Mouse (Mus musculus) frontal cortex, adult 2 months (tissue): ENCODE results near the gene Gm20721. TPM values are rescaled to one million over a fixed set of nuclear protein-coding genes. Genes with fewer than 3 reads are reported as not detected.
"Not testable (repeated sequence)": the region's sequence is repeated elsewhere in the genome, so short reads cannot be mapped to it uniquely, and the experiment has no call there.

ENCODE experiments used
- DNase-seq, 2 experiments: peaks; one replicate each; pipeline ENCODE4 v3.0.0; 2022; ENCODE audit warnings: low spot score in 1 of 2; ENCODE audit errors: extremely low spot score in 1 of 2
- polyA plus RNA-seq: library from polyadenylated mRNA; depleted of rRNA; stranded (reverse); fragments of >200 nt; gene quantifications from 2 replicates; pipeline ENCODE4 v1.2.3, GENCODE M21; 2012

Gm20721 gene
- polyA plus RNA-seq, 1 experiment, result 7.7 TPM

DNA sequence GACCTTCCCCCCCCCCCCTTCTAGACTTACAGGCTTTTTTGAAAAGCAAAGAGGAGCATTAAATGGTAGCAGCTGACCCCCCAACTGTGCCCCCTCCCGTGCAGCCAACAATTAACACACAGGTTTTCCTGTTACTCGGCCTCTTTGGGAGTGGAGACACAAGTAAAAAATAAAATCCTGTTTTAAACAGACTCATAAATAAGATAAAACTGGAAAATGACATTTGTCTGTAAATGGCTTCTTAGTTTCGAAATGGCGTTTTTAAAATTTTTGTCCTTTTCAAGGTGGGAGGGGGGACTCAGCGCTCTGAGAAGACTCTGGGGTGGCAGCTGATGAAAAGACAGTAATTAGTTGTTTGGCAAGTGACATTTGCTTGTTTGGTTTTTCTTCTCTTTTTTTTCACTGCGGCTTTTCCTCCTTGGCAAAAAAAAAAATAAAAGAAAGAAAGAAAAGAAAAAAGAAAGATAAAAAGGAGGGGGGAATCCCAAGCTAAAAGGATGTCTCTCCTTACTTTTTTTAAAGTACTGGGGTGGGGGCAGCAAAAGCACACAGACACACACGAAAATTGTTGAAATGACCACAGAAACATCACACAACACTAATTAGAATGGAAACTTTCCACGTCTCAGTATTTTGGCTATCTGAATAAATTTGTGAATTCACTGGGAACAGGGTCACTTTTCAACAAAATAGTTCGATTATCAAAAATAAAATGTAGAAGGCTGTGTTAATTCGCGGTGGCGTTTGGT lies 15.1 kb downstream of the Gm20721 start:
- no peak for DNase-seq

DNA sequence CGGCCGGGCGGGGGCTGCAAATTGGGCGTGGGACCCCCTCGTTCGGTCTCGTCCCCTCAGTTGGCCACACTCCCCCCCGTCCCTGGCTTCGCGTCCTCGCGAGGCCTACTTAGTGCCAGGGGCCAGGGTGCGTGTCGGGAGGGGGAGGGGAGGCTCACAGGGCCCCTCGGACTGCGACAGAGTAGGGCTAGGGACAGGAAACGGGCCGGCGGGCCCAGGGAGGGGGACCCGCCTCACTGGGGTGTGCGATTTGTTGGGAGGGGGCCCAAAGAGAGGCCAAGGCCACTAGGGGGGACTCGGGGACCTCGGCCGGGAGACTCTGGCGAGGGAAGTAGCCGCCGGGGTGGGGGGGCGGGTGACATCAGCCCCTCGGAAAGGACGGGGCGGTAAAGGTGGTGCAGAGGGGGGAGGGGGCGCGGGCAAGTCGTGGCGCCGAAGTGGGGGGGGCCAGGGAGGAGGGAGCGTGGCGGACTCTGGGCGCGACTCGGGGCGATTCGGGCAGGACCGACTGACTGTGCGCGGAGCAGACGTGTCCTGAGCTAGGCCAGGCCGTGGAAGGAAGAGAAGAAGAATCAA lies 15.8 kb downstream of the Gm20721 start:
- DNase-seq, result peak in 1 of 2 experiments; percentile 45

DNA sequence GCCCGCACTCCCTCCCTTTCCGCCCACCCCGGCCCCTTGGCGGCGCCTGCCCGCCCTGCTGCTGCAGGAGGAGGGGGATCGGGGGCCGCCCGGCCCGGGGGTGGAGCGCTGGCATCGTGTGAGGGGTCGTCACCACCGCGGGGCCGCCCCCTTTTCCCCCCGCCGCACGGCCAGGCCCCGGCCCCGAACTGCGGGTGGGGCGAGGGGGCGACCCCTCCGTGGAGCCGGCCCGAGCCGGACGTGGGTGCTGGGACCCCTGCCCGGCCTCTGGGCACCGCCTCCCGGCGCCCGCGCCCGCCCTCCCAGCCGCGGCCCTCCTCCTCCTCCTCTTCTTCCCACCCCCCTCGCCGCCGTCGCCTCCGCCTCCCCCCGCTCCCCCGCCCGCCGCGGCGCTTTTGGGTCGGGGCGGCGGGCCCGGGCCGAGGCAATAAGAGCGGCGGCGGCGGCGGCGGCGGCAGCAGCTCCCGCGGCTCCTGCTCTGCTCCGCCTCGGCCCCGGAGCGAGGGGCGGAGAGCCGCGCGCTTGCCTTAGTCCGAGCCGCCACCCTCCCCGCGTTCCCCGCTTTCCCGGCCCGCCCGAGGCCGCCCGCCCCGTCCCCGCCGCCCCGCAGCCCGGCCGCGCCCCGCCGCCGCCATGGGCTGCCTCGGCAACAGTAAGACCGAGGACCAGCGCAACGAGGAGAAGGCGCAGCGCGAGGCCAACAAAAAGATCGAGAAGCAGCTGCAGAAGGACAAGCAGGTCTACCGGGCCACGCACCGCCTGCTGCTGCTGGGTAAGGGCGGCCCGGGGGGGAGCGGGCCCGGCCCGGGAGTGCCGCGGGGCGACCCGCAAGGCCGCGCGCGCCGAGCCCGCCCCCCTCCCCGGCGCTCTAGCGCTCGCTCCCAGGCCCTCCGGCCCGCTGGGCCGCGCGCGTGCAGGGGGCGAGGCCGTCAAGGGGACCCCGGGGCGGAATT lies 16.6 kb downstream of the Gm20721 start:
- DNase-seq, result peak in 1 of 2 experiments; percentile 54

DNA sequence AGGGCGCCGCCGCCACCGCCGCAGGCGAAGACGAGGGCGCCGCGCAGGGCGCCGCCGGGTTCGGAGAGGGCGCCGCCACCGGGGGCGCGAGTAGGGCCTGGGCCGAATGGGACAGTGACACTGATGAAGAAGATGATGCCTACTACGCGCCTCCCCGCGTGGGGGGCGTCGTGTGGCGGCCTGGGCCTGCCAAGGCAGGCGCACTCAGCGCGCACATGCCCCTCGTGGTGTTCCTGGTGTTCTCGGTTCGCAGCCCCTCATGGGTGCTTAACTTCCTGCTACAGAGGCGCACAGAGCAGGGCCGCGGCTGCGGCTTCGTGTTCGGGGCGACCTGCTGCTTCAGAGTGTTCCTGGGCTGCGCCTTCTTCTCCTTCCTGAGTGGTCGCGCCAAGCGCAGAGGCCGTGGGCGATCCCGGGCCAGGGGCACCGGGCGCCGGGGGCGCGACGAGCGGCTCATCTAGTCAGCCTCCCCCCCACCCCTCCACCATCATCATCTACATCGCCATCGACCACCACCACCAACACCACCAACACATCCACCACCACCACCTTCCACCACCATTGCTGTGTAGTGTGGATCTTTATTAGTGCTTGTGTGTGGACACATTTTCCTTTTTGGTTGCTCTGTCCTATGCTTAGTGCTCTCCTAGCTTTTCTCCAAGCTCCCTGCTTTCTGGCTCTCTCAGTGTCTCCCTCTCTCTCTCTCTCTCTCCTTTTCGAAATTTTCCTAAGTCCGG lies 17.4 kb downstream of the Gm20721 start:
- DNase-seq, result no peak

DNA sequence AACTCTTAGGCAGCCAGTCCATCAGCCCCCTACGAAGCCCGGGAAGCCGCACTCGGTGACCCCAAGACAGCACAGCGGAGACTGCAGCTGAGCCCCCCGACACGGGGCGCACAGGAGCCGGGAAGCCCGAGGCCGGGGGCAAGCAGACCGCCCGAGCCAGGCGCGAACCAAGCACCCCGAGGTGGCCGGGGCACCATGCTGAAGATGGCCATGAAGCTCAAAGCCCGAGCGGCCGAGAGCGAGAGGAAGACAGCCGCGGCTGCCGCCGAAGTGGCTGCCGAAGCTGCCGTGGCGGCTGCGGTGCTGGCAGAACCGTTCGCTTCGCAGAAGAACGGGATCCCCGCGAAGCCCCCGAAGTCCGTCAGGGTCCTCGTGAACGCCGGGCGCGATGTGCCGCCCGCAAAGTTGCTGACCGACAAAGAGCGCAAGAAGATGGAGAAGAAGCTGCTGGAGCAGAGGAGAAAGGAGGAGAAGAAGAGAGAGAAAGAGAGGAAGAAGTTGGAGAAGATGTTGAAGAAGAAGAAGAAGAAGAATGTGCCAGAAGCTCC lies 18.1 kb downstream of the Gm20721 start:
- DNase-seq, result no peak

DNA sequence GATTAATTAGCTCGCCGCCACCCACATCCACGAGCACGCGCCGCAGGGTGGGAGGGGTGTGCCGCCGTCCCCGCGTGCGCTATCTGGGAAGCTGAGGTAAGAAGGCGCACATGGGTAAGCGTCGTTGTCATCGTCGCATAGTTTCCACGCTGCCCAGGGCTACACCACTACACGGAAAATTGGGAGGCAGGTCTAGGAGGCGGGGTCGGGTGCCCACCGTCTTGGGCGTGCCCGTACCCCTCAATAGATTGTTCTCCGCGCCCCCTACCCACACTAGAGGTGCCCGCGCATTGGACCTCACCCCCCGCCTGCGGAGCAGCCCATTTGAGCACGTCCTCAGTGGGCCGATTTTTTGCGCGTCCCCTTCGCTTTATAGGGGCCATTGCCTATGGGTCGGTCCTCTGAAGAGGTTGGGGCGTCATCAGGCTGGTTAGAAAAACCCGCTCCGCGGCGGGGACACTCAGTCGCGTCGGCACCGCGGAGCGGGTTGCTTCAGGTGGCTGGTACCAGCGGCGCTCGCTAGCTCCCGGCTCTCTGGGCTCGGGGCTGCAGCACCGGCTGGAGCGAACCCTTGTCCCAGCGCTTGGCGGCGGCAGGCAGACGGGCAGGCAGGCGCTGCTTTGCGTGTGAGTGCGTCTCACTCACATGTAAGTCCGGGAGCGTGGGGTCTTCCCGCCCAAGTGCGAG lies 19.1 kb downstream of the Gm20721 start:
- peak; percentile 60 to 81 for DNase-seq

DNA sequence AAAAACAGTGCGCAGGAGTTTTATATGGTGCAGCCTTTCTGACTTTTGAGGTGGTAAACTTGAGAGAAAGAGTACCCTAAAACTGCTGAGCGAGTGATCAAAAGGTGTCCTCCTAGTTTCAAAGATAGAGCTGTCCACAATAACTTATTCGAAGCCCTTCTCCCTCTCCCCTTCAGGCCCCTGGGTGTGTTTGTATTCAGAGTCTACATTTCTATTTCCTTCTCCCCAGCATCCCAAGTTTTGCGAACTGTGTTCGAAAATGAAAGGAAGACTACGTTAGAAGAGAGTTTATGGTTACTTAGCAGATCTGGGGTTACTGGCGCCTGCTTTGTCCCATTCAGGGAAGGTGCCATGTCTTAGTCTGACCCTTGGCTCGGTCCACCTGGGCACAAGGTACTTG lies 20.0 kb downstream of the Gm20721 start:
- DNase-seq, result no peak

DNA sequence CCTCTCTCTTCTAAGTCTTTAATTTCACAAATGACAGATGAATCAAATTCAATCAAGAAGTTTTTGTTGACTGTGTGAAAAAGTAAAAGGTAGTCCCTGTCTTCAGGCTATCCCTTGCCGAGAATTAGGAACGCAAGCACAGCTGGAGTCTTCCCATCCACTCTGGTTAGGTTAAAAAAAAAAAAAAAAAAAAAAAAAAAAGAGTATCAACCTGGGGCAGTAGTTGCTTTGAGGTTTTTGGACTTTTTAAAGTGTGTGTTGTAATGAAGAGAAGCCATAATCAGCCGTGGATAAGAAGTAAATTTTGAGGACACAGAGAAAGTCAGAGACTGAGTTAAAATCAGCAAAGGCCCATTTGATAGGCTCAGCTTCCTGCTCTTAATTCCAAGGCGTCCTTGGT lies 20.5 kb downstream of the Gm20721 start:
- no peak for DNase-seq

DNA sequence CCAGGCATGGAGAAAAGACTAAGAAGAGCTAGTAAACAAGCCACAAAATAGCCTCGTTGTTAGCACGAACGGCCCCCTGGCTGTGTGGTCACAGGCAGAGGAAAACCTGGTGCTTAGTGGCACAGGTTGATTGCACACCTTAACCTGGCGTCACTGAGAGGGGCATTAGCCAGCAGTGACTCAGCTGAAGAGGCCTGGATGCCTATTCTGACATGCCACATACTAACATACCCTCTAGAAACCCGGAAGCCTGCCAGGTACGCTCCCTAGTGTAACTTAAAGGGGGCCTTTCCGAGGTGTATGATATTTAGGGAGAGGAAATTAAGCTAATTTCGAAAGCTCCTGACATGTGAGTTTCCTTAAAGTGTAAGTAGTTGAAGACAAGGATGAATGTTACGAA lies 29.9 kb downstream of the Gm20721 start:
- no peak for DNase-seq

DNA sequence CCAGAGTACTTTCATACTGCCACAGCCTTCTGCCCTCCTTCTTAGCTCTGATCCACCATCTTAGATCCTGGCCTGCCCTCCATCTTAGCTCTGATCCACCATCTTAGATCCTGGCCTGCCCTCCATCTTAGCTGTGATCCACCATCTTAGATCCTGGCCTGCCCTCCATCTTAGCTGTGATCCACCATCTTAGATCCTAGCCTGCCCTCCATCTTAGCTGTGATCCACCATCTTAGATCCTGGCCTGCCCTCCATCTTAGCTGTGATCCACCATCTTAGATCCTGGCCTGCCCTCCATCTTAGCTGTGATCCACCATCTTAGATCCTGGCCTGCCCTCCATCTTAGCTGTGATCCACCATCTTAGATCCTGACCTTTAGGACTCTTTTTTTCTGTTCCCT lies 31.1 kb downstream of the Gm20721 start:
- not testable (repeated sequence) for DNase-seq

DNA sequence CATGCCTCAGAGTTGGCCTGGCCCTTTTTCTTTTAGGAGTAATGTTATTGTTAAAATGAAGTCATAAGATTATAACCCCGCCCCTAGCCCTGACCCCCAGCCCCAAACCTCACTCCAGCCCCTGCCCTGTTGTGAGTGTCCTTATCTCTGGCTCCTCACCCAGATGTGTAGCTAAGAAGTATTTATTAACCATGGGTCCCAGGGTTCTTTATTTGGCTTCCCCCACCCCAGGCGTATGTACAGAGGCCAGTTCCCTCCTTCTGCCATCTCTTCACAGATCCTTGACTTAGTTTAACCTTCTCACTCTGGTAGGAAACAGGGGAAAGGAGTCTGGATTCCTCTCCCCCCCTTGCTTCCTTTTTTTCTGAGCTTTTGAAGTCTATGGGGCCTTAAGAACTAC lies 33.9 kb downstream of the Gm20721 start:
- DNase-seq, result no peak

DNA sequence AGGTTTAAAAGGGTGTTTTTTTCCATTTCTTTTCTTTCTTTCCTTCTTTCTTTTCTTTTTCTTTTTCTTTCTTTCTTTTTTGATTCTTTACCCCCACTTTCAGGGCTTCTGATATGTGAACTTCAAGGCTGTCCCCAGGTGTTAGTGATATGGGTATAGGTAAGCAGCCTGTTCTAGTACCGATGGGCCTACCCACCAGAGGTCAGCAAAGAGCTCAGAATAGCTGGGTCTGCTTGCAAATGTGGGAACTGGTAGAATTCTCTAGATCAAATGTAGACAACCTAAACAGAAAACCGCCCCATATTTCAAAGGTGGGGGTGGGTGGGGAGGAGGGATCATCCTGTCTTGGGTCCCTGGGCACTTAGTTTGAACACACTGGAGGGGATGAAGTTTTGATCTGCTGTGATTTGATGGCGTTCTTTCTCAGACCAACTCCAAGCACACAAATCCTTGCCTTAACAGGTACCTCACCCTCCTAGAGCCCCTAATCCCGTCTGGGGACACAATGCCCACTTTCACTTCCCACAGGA lies 34.3 kb downstream of the Gm20721 start:
- DNase-seq, result peak; percentile 54 to 93

DNA sequence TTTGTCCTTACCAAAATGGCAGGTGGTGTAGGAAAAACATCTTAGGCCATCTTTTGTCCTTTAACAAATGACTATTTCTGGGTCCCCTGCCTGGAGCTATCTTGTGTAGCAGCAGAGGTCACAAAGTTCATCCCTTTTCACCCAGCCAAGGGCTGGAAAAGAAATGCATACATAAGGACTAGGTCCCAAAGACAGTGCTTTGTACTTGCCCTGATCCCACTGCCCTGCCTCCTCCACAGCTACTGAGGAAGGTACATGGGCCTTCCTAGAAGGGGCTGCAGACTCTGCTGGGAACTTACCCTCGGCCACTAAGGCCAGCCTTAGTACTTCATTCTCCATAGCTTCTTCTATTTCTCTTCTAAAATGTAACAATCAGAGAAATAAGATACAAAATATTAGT lies 34.9 kb downstream of the Gm20721 start:
- no peak for DNase-seq

DNA sequence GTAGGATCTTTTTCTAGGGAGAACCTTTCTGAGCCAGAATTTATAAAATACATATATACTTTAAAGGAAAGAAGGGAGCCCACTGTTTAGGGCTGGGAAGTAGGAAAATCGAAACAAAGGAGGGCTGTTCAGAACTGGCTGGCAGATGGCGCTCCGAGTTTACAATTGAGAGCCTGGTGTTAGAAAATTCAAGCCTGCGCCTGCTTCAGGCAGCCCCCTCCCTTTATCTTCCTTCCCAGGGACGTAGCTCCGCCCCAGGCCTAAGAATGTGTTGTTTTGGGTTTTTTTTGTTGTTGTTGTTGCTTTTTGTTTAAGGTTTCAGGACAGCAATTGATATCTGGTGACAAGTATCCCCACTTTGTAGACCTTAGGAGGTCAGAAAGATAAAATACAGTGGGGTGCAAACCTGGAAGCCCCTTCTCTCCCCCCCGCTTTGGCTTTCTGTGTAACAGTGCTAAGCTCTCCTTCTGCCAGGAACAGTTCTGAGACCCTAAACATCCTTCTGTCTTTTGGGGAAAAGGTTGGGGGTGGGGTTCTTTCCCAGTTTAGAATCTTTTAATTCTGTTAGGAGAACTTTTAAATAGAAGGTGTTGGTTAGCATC lies 35.5 kb downstream of the Gm20721 start:
- peak in 1 of 2 experiments; percentile 77 for DNase-seq

DNA sequence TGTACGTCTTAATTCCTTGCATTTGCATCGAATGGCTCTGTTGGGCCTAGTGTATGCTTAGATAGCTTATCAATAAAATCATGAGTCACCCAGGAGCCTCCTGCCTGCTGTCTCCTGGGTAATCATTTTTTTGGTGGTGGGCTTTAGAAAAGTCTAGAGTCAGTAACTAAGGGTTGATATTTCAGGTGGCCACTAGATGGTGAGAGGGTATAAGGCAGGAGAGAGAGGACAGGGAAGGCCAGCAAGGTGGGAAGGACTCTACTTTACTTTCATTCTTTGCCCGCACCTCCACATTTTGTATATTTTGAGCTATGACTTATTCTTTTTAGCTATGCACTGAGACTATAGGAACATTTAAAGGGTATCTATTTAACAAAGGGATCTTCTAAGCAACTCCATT lies 38.6 kb downstream of the Gm20721 start:
- no peak for DNase-seq

DNA sequence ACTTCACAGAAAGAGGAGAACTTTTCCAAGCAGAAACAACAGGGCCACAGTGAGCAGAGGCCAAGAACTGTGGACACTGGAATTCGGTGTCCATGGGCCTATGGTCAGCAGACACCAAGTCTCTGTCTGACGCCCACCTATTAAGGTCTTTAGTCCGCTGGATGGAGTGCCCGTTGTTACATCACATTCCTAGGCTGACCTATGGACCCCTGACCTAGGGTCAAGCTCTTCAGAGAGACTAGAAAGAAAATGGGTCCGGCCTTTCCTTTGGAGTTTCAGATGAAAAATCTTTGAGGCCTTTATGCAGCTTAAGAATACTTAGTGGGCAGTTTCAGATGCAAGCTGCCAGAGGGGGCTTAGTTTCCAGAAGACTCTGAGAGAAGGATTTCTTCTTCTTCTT lies 40.9 kb downstream of the Gm20721 start:
- DNase-seq, result no peak

DNA sequence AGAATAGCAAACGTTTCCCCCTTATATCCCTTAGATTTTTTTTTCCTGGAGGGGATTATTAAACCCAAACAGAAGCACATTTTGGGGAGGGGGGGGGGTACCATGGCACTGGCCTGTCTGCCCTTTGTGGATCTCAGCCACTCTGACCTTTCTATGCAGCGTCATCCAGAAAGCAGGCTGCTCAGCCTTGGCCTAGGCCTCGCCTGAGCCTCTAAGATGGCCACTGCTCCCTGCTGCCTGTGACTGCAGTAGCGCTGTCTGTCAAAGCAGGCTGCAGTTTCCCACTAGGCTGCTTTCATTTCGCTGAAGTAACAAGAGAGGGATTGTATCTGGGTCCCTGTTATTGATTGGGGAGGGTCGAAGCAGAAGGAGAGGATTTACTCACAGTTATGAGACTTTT lies 44.0 kb downstream of the Gm20721 start:
- no peak for DNase-seq

DNA sequence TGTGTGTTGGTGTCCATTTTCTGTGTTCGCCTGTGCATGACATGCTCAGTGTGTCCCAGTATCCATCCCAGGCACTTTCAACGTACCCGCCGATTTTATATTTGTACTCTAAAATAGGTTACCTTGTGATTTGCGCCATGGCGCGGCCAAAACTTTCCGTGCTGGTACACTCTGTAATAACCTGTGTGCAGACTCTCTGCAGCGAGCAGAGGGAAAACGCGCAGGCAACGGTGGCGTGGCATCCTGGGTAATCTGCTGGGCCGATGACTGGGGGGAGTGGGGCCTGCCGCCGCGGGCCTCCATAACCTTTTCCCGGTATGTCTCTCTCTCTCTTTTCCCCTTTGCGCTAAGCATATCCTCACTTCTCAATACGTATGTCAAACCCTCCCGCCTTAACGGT lies 45.8 kb downstream of the Gm20721 start:
- no peak for DNase-seq

DNA sequence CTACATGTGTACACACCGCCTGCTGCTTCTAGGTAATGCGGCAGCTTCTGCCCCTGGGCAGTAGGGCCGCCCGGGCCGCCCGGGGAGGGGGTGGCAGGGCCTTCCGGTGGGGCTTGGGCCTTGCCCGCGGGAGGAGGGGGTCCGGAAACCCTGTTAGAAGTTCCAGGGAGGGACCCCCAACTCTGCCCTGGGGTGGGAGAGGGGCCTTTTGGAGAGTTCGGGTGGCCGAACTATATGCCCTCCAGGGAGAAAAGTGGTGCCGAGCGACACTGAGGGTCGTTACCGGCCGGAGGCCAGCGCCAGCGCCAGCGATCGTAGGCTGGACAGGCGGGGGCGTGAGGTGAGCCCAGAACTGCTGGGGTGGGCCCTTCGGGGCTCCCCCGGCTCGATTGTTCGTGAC lies 46.3 kb downstream of the Gm20721 start:
- no peak for DNase-seq
